Mouse (Mus musculus) kidney, adult 2 months (tissue): ENCODE measurements around the gene Zfp27.

Source experiments
- CTCF ChIP-seq: fragments of 200-500 bp; conservative IDR thresholded peaks from 2 replicates; pipeline ENCODE4 v1.5.1; 2011; ENCODE audit warnings: low read depth, mild to moderate bottlenecking, control low read depth, low read length, moderate library complexity, mixed read lengths; ENCODE audit not compliant: insufficient read depth, insufficient read length
- POLR2A ChIP-seq: fragments of 200-500 bp; IDR thresholded peaks from one replicate; pipeline ENCODE4 v1.6.1; 2011; ENCODE audit warnings: low read depth, low read length, control low read depth

GRCm38 (mm10) chr7:29942740-29943139 is 36.4 kb upstream of the Zfp27 start:
- TF ChIP-seq CTCF (no peak), POLR2A (no peak)
